Mouse (Mus musculus): ENCODE data around the gene Gm15448.
"Not testable (repeated sequence)": the region's sequence is repeated elsewhere in the genome, so short reads cannot be mapped to it uniquely, and the experiment has no call there.

- TF ChIP-seq FLI1 (IDR thresholded peaks at IDR 0.05; ENCODE audit: low read length); GATA1 (IDR thresholded peaks at IDR 0.05; ENCODE audit: borderline replicate concordance, low read length): not testable (repeated sequence)
Measured at GRCm38 (mm10) chr7:3802935-3803334, 22.6 kb downstream of the Gm15448 start.

Measured in megakaryocyte, embryonic 14.5 days (primary cell).